16 mouse cellular contexts compared by ENCODE assay signal in the genomic region with DNA sequence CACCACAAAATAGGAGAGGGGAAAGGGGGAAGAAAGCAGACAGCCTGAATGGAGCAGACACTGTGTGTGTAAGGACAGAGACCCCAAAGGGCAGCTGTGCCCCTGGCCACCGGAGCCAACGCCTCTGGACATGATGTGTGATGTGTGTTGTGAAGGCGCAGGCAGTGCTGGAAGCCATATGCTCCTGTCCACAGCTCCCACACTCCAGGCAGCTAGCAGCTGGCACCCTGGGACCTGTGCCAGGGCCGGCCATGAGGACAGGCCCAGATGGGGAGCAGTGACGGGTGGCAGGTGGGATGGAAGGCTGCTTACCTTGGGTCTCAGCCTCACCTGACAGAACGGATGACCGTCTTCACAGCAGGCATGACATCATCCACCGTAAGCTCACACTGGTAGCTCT. TPM values are rescaled to one million over a fixed set of nuclear protein-coding genes. Genes with fewer than 3 reads are reported as not detected.
A peak's percentile ranks its signal among the peaks of the same experiment; 100 is the strongest.
DNase-seq lines count a peak whose midpoint lies in the region; ATAC-seq lines count a peak whose summit lies in the region.
"Had no signal": no experiment of that assay in that cellular context is flagged by ENCODE, and none has a peak within 500 bp of the region (broad histone marks: within the 10 kb centered on the region; RNA-seq: fewer than 3 reads in every experiment).

No protein-coding gene starts in this region.

- no peak overlapping the region for H3K27ac ChIP-seq in hindbrain, embryonic 16.5 days (ENCODE audit: low read depth, low read length)
- no peak overlapping the region for H3K27ac ChIP-seq in hindbrain, embryonic 12.5 days
- H3K27ac ChIP-seq: heart, adult 2 months; neural tube, embryonic 12.5 days had no signal

- no peaks in the 10 kb centered on the region for H3K9me3 ChIP-seq in hindbrain, embryonic 16.5 days (ENCODE audit: control insufficient read depth, low read length)
- no peaks in the 10 kb centered on the region for H3K9me3 ChIP-seq in hindbrain, embryonic 12.5 days (replicated peaks)
- H3K9me3 ChIP-seq: megakaryocyte, embryonic 14.5 days; neural tube, embryonic 12.5 days had no signal

- WGBS in hindbrain, embryonic 16.5 days: 65% methylated on average over 8 of the region's 8 CpGs
- WGBS in hindbrain, embryonic 12.5 days: 85% methylated on average over 8 of the region's 8 CpGs

- no peaks in the 10 kb centered on the region for H3K4me1 ChIP-seq in hindbrain, embryonic 16.5 days (ENCODE audit: control insufficient read depth, insufficient read depth, low read depth, low read length)
- H3K4me1 ChIP-seq in hindbrain, embryonic 12.5 days: 0 out of 2 replicates have a peak, but pooled peaks cover 4% of the 10 kb centered on the region

- no peak overlapping the region for H3K4me2 ChIP-seq in hindbrain, embryonic 16.5 days (ENCODE audit: low read length)
- H3K4me2 ChIP-seq in hindbrain, embryonic 12.5 days (replicated peaks): no peak overlapping the region
- H3K4me2 ChIP-seq: neural tube, embryonic 12.5 days had no signal

- peak; percentile 41; the same call in 1 of the 2 replicates for ATAC-seq in hindbrain, embryonic 16.5 days
- ATAC-seq in hindbrain, embryonic 12.5 days (ENCODE audit: low FRiP score): no peak

- no peaks in the 10 kb centered on the region; the same call in none of the 2 replicates for H3K27me3 ChIP-seq in hindbrain, embryonic 16.5 days (replicated peaks; ENCODE audit: control insufficient read depth, insufficient read depth, low read length)
- H3K27me3 ChIP-seq in hindbrain, embryonic 12.5 days: peaks cover 28% of the 10 kb centered on the region

- H3K36me3 ChIP-seq in hindbrain, embryonic 16.5 days (ENCODE audit: control insufficient read depth, insufficient read depth, low read length): no peaks in the 10 kb centered on the region
- no peaks in the 10 kb centered on the region for H3K36me3 ChIP-seq in hindbrain, embryonic 12.5 days
- H3K36me3 ChIP-seq: neural tube, embryonic 12.5 days had no signal

- H3K9ac ChIP-seq in hindbrain, embryonic 16.5 days (ENCODE audit: low read depth, low read length): no peak overlapping the region
- no peak overlapping the region for H3K9ac ChIP-seq in hindbrain, embryonic 12.5 days
- H3K9ac ChIP-seq: neural tube, embryonic 12.5 days had no signal

- DNase-seq in cerebellum, adult 11 months: peak; percentile 38
- no peak for DNase-seq in cerebellum, adult 8-10 months
- DNase-seq in cerebellum, postnatal 14 days: peak; percentile 65 to 80
- peak; percentile 56 to 64 for DNase-seq in right cerebral cortex, postnatal 10 days (ENCODE audit: low spot score in 2 of 2)
- no peak for DNase-seq in lung, postnatal 25 days (ENCODE audit: low spot score)
- no peak for DNase-seq in kidney, postnatal 25 days
- DNase-seq: adrenal gland, adult 8-10 months; B cell, adult 2 months; heart, adult 2 months; kidney, postnatal 14 days; lung, adult 18-20 months had no signal

- H3K4me3 ChIP-seq in hindbrain, embryonic 16.5 days (ENCODE audit: low read length): no peak overlapping the region
- no peak overlapping the region for H3K4me3 ChIP-seq in hindbrain, embryonic 12.5 days
- H3K4me3 ChIP-seq: erythroblast, embryonic 14.5 days; heart, adult 2 months; megakaryocyte, embryonic 14.5 days; neural tube, embryonic 12.5 days had no signal

RNA-seq across cellular contexts. Expression of gene Cited4, which starts 35.7 kb away (rescaled TPM):
- polyA plus RNA-seq in hindbrain, embryonic 16.5 days (2015; fragmentation: Nextera tagmentation; extraction: Ambion mirVana): 1.2 and 2.4 TPM in 2 replicates
- polyA plus RNA-seq in hindbrain, embryonic 12.5 days (2016; fragmentation: Nextera tagmentation; extraction: Ambion mirVana): 6.1 and 8.2 TPM in 2 replicates

RNA-seq across cellular contexts. Expression of gene Kcnq4, which starts 46.4 kb away (rescaled TPM):
- 7.5 and 7.8 TPM in 2 replicates for polyA plus RNA-seq in hindbrain, embryonic 16.5 days (2015; fragmentation: Nextera tagmentation; extraction: Ambion mirVana)
- 5.0 and 5.7 TPM in 2 replicates for polyA plus RNA-seq in hindbrain, embryonic 12.5 days (2016; fragmentation: Nextera tagmentation; extraction: Ambion mirVana)
- polyA plus RNA-seq: erythroblast, embryonic 14.5 days had no signal

Comparison
In these comparisons a context has a peak if more than half of its experiments do, and no peak if none do; other contexts are left out.
1. DNase-seq: peak in cerebellum, adult 11 months (single experiment), cerebellum, postnatal 14 days (2 of 2) and right cerebral cortex, postnatal 10 days (2 of 2); none in cerebellum, adult 8-10 months (single experiment), lung, postnatal 25 days (single experiment) and kidney, postnatal 25 days (0 of 2).